Mouse (Mus musculus) kidney, postnatal 10 days (tissue): Measurements from ENCODE around the gene Stfa2l1.
"Not testable (repeated sequence)": the region's sequence is repeated elsewhere in the genome, so short reads cannot be mapped to it uniquely, and the experiment has no call there.

Source experiments
- DNase-seq: peaks from one replicate; pipeline ENCODE4 v3.0.0; 2021; ENCODE audit warnings: mixed read lengths

Stfa2l1 gene

GRCm38 (mm10) chr16:36156402-36156975 lies at the start of gene Stfa2l1:
Gene Stfa2l1 (plus strand): TSS chr16:36156811.
- no peak for DNase-seq

GRCm38 (mm10) chr16:36111486-36111885 lies 45.1 kb upstream of the Stfa2l1 start:
- DNase-seq = not testable (repeated sequence)

- not testable (repeated sequence) for DNase-seq
Observed at GRCm38 (mm10) chr16:36115751-36116150, 40.9 kb upstream of the Stfa2l1 start.

GRCm38 (mm10) chr16:36128092-36128491 lies 28.5 kb upstream of the Stfa2l1 start:
- peak; percentile 10 for DNase-seq

- no peak for DNase-seq
Observed at GRCm38 (mm10) chr16:36131141-36131540, 25.5 kb upstream of the Stfa2l1 start, which contains the start of gene Csta1. Gene Csta1 (minus strand): TSS chr16:36131241.

GRCm38 (mm10) chr16:36138201-36138600 lies 18.4 kb upstream of the Stfa2l1 start:
- no peak for DNase-seq

GRCm38 (mm10) chr16:36167841-36168240 lies 11.2 kb downstream of the Stfa2l1 start:
- DNase-seq = not testable (repeated sequence)

GRCm38 (mm10) chr16:36176108-36176507 lies 19.5 kb downstream of the Stfa2l1 start:
- no peak for DNase-seq

- no peak for DNase-seq
Observed at GRCm38 (mm10) chr16:36179910-36180309, 23.3 kb downstream of the Stfa2l1 start.

GRCm38 (mm10) chr16:36183912-36184311 lies 27.3 kb downstream of the Stfa2l1 start, which contains the start of gene Gm5483:
Gene Gm5483 (plus strand): TSS chr16:36184212.
- DNase-seq = not testable (repeated sequence)

GRCm38 (mm10) chr16:36199226-36199625 lies 42.6 kb downstream of the Stfa2l1 start:
- no peak for DNase-seq

- DNase-seq = peak; percentile 61
Observed at GRCm38 (mm10) chr16:36203846-36204245, 47.2 kb downstream of the Stfa2l1 start.

- not testable (repeated sequence) for DNase-seq
Observed at GRCm38 (mm10) chr16:36205684-36206083, 49.1 kb downstream of the Stfa2l1 start.

GRCm38 (mm10) chr16:36209967-36210453 lies 53.4 kb downstream of the Stfa2l1 start, which contains the start of gene Gm5416:
Gene Gm5416 (plus strand): TSS chr16:36210403.
- no peak for DNase-seq
